8 mouse cellular contexts compared by ENCODE assay signal in genomic region chr16:4285257-4285656, GRCm38 (mm10).
DNase-seq lines count a peak whose midpoint lies in the region; ATAC-seq lines count a peak whose summit lies in the region.

No protein-coding gene starts in this region.

- ATAC-seq in frontal cortex, adult (ENCODE audit: low TSS enrichment) = 0 out of 2 replicates have a peak, but pooled peaks have one; percentile 28
- peak; percentile 68; the same call in 1 of the 2 replicates for ATAC-seq in intestine, embryonic 16.5 days
- peak; percentile 82 for ATAC-seq in megakaryocyte progenitor cell, adult 5-6 weeks (replicated peaks; ENCODE audit: poor library complexity)

- H3K4me2 ChIP-seq in intestine, embryonic 16.5 days (ENCODE audit: low read depth, low read length) = no peak overlapping the region

- H3K27me3 ChIP-seq in intestine, embryonic 16.5 days (replicated peaks; ENCODE audit: control insufficient read depth, insufficient read depth, low read length) = no peaks in the 10 kb centered on the region

- H3K27ac ChIP-seq in intestine, embryonic 16.5 days (ENCODE audit: low read length) = no peak overlapping the region

- no peak for DNase-seq in frontal cortex, postnatal 10 days (ENCODE audit: low spot score in 2 of 2)
- peak; percentile 78 for DNase-seq in 3T3-L1 (ENCODE audit: low read depth, low spot score)
- DNase-seq in T-cell, adult 2 months (ENCODE audit: low spot score) = peak; percentile 29
- DNase-seq in spleen, adult 18-20 months = no peak
- DNase-seq in layer of hippocampus, adult 18-20 months (ENCODE audit: low spot score in 2 of 2) = no peak

- WGBS in intestine, embryonic 16.5 days = 61% methylated on average over 5 of the region's 5 CpGs

- H3K9ac ChIP-seq in intestine, embryonic 16.5 days (ENCODE audit: low read depth, low read length) = no peak overlapping the region

- H3K9me3 ChIP-seq in intestine, embryonic 16.5 days (ENCODE audit: control insufficient read depth, low read length) = no peaks in the 10 kb centered on the region

- H3K4me1 ChIP-seq in intestine, embryonic 16.5 days (ENCODE audit: control insufficient read depth, insufficient read depth, low read length) = no peaks in the 10 kb centered on the region

- H3K4me3 ChIP-seq in intestine, embryonic 16.5 days (ENCODE audit: low read length) = no peak overlapping the region

- H3K36me3 ChIP-seq in intestine, embryonic 16.5 days (ENCODE audit: control insufficient read depth, insufficient read depth, low read length) = no peaks in the 10 kb centered on the region; the same call in 1 of the 2 replicates

Comparison
In these comparisons a context has a peak if more than half of its experiments do, and no peak if none do; other contexts are left out.
1. ATAC-seq: peak in every context shown above with its lines; median percentile 82 in megakaryocyte progenitor cell, adult 5-6 weeks; 68 in intestine, embryonic 16.5 days; 28 in frontal cortex, adult.
2. DNase-seq: peak in 3T3-L1 (single experiment) and T-cell, adult 2 months (single experiment); none in frontal cortex, postnatal 10 days (0 of 2), spleen, adult 18-20 months (0 of 2) and layer of hippocampus, adult 18-20 months (0 of 2).